In genomic region chr1:158192841-158193551, GRCm38 (mm10) we compare ENCODE assay signal across 14 mouse cellular contexts.
DNase-seq lines count a peak whose midpoint lies in the region; ATAC-seq lines count a peak whose summit lies in the region.
"Had no signal": no experiment of that assay in that cellular context is flagged by ENCODE, and none has a peak within 500 bp of the region (broad histone marks: within the 10 kb centered on the region; RNA-seq: fewer than 3 reads in every experiment).

No protein-coding gene starts in this region.

- peak; percentile 78 for ATAC-seq in midbrain, embryonic 13.5 days
- no peak for ATAC-seq in megakaryocyte progenitor cell, adult 5-6 weeks (replicated peaks; ENCODE audit: poor library complexity)
- ATAC-seq: CD4-positive, CD25-positive, alpha-beta regulatory T cell, adult 4 months; intestine, embryonic 16.5 days had no signal

- WGBS in midbrain, embryonic 13.5 days, result 51% methylated on average over 12 of the region's 12 CpGs

- no peak overlapping the region for H3K9ac ChIP-seq in midbrain, embryonic 13.5 days (replicated peaks)

- H3K9me3 ChIP-seq in midbrain, embryonic 13.5 days, result no peaks in the 10 kb centered on the region
- H3K9me3 ChIP-seq: heart, embryonic 10.5 days had no signal

- H3K27ac ChIP-seq in midbrain, embryonic 13.5 days, result no peak overlapping the region
- H3K27ac ChIP-seq: heart, embryonic 10.5 days had no signal

- H3K27me3 ChIP-seq in midbrain, embryonic 13.5 days, result 0 out of 2 replicates have a peak, but pooled peaks cover 2% of the 10 kb centered on the region

- DNase-seq in heart, adult 11 months, result peak; percentile 72
- no peak for DNase-seq in heart, adult 9 months (ENCODE audit: low spot score in 2 of 2)
- DNase-seq in embryo, embryonic 10 days (ENCODE audit: low spot score), result peak; percentile 27
- DNase-seq in frontal cortex, postnatal 25 days (ENCODE audit: low spot score in 2 of 2), result peak; percentile 14 to 28
- DNase-seq in adrenal gland, postnatal 36 days, result no peak
- DNase-seq in urinary bladder, adult 18-20 months (ENCODE audit: low spot score in 2 of 2), result no peak
- DNase-seq: cerebellum, adult 9-11 months; lung, adult 18-20 months; thymus, adult 2 months had no signal

- no peak overlapping the region for H3K4me3 ChIP-seq in midbrain, embryonic 13.5 days (replicated peaks)
- H3K4me3 ChIP-seq: heart, embryonic 10.5 days had no signal

- no peaks in the 10 kb centered on the region for H3K36me3 ChIP-seq in midbrain, embryonic 13.5 days
- H3K36me3 ChIP-seq: heart, embryonic 10.5 days had no signal

- no peak overlapping the region for H3K4me2 ChIP-seq in midbrain, embryonic 13.5 days (replicated peaks)

- H3K4me1 ChIP-seq in midbrain, embryonic 13.5 days (replicated peaks), result peaks cover 7% of the 10 kb centered on the region
- H3K4me1 ChIP-seq: heart, embryonic 10.5 days had no signal

Comparison
In these comparisons a context has a peak if more than half of its experiments do, and no peak if none do; other contexts are left out.
1. DNase-seq: peak in heart, adult 11 months (single experiment), embryo, embryonic 10 days (single experiment) and frontal cortex, postnatal 25 days (2 of 2); none in heart, adult 9 months (0 of 2), adrenal gland, postnatal 36 days (0 of 2) and urinary bladder, adult 18-20 months (0 of 2).